In the genomic region with DNA sequence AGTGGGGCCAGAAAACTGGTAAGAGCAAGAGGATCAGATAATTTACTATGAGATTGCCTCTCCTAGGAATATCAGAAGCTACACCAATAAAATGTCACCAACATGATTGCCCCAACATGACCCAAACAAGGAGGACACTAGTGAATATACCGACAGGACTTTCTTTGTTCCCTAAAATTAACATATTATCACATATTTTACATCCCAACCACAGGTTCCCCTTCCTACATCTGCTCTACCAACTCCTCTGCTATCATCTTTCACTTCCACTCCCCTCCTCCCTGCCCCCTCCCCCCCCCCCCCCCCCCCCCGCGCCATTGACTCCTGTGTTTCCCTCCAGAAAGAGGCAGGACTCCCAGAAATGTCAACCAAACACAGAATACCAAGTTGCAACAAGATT, we compare ENCODE assay signal across 28 mouse cellular contexts.
A peak's percentile ranks its signal among the peaks of the same experiment; 100 is the strongest.
DNase-seq lines count a peak whose midpoint lies in the region; ATAC-seq and TF ChIP-seq lines count a peak whose summit lies in the region.
"Had no signal": no experiment of that assay in that cellular context is flagged by ENCODE, and none has a peak within 500 bp of the region (broad histone marks: within the 10 kb centered on the region; RNA-seq: fewer than 3 reads in every experiment).

No protein-coding gene starts in this region.

- peaks cover 7 to 9% of the 10 kb centered on the region in 2 experiments for H3K4me1 ChIP-seq in MEL (ENCODE audit: control insufficient read depth in 1 of 2, insufficient read depth in 2 of 2, low read length in 2 of 2)
- no peaks in the 10 kb centered on the region for H3K4me1 ChIP-seq in midbrain, embryonic 11.5 days (ENCODE audit: control insufficient read depth, insufficient read depth, low read length)
- H3K4me1 ChIP-seq: embryonic facial prominence, embryonic 13.5 days; embryonic facial prominence, embryonic 15.5 days; forebrain, embryonic 10.5 days; forebrain, embryonic 12.5 days had no signal

- H3K27me3 ChIP-seq in MEL (ENCODE audit: control insufficient read depth in 1 of 2, insufficient read depth in 2 of 2, low read length in 2 of 2): no peaks in the 10 kb centered on the region
- no peaks in the 10 kb centered on the region for H3K27me3 ChIP-seq in midbrain, embryonic 11.5 days (ENCODE audit: control insufficient read depth, insufficient read depth, low read length)
- H3K27me3 ChIP-seq: CH12.LX; embryonic facial prominence, embryonic 13.5 days; embryonic facial prominence, embryonic 15.5 days; forebrain, embryonic 12.5 days; Patski had no signal

- no peak for TF ChIP-seq POLR2A in MEL (IDR thresholded peaks at IDR 0.05; ENCODE audit: control insufficient read depth in 1 of 2, insufficient read depth in 1 of 2, low read depth in 1 of 2, low read length in 2 of 2, poor library complexity in 1 of 2)

- no peak overlapping the region for H3K4me3 ChIP-seq in MEL (ENCODE audit: control insufficient read depth in 1 of 2, insufficient read depth in 1 of 2, low read depth in 2 of 2, low read length in 2 of 2)
- H3K4me3 ChIP-seq in midbrain, embryonic 11.5 days (ENCODE audit: low read depth, low read length): no peak overlapping the region
- H3K4me3 ChIP-seq: embryonic facial prominence, embryonic 13.5 days; embryonic facial prominence, embryonic 15.5 days; erythroblast, embryonic 14.5 days; forebrain, embryonic 10.5 days; forebrain, embryonic 12.5 days had no signal

- peak; percentile 89 for ATAC-seq in common myeloid progenitor, adult 5-6 weeks (replicated peaks; ENCODE audit: low read depth, poor library complexity, severe bottlenecking)
- peak; percentile 74 for ATAC-seq in megakaryocyte, adult 5-6 weeks (ENCODE audit: poor library complexity, severe bottlenecking)
- no peak for ATAC-seq in midbrain, embryonic 11.5 days (ENCODE audit: low FRiP score)
- no peak for ATAC-seq in monocyte, adult 5-6 weeks (replicated peaks; ENCODE audit: insufficient number of reproducible peaks, low FRiP score, low TSS enrichment, poor library complexity, severe bottlenecking)
- ATAC-seq: activated CD4-positive, CD25-positive, alpha-beta regulatory T cell, adult 4 months; CD4-positive, CD25-positive, alpha-beta regulatory T cell, adult 4 months; forebrain, embryonic 14.5 days; forebrain, embryonic 16.5 days; Patski had no signal

- TF ChIP-seq EP300 in MEL (IDR thresholded peaks at IDR 0.05; ENCODE audit: low read depth in 1 of 2, low read length in 2 of 2): peak; percentile 58 to 62

- TF ChIP-seq RAD21 in MEL (IDR thresholded peaks at IDR 0.05; ENCODE audit: low read depth, low read length): no peak

- TF ChIP-seq CTCF in MEL (IDR thresholded peaks at IDR 0.05 in 2 of 3, conservative IDR thresholded peaks at IDR 0.05 in 1 of 3; ENCODE audit: control insufficient read depth in 1 of 3, insufficient read depth in 1 of 3, low read depth in 2 of 3, low read length in 3 of 3, poor library complexity in 1 of 3, severe bottlenecking in 1 of 3): no peak

- WGBS in midbrain, embryonic 11.5 days: 71% methylated on average over 1 of the region's 3 CpGs

- H3K4me2 ChIP-seq in midbrain, embryonic 11.5 days: no peak overlapping the region
- H3K4me2 ChIP-seq: embryonic facial prominence, embryonic 13.5 days; embryonic facial prominence, embryonic 15.5 days; forebrain, embryonic 12.5 days had no signal

- peak; percentile 69 for DNase-seq in MEL (ENCODE audit: low read depth, low spot score)
- no peak for DNase-seq in midbrain, embryonic 11.5 days (ENCODE audit: low spot score, missing footprints)
- no peak for DNase-seq in heart, adult 11 months
- DNase-seq: adrenal gland, adult 8-10 months; adrenal gland, postnatal 14 days; adrenal gland, postnatal 36 days; B cell, adult 2 months; cerebellum, adult 11-12 months; cerebellum, adult 2 months; cerebellum, adult 9-10 months; cerebellum, postnatal 10 days; cerebellum, postnatal 25 days; embryo, embryonic 11 days had no signal

- H3K9me3 ChIP-seq in MEL (replicated peaks; ENCODE audit: insufficient read depth, low read length): no peaks in the 10 kb centered on the region
- no peaks in the 10 kb centered on the region for H3K9me3 ChIP-seq in midbrain, embryonic 11.5 days (ENCODE audit: control insufficient read depth, low read length)
- H3K9me3 ChIP-seq: embryonic facial prominence, embryonic 13.5 days; embryonic facial prominence, embryonic 15.5 days; forebrain, embryonic 10.5 days; forebrain, embryonic 12.5 days; G1E had no signal

- H3K36me3 ChIP-seq in MEL (ENCODE audit: control insufficient read depth in 1 of 2, insufficient read depth in 2 of 2, low read length in 2 of 2): peaks cover 0 to 14% of the 10 kb centered on the region in 2 experiments; a peak in 2 of 4 replicates
- H3K36me3 ChIP-seq in midbrain, embryonic 11.5 days (ENCODE audit: control insufficient read depth, insufficient read depth, low read length): no peaks in the 10 kb centered on the region
- H3K36me3 ChIP-seq: embryonic facial prominence, embryonic 13.5 days; embryonic facial prominence, embryonic 15.5 days; forebrain, embryonic 10.5 days; forebrain, embryonic 12.5 days; G1E had no signal

- no peaks in the 10 kb centered on the region for H3K79me2 ChIP-seq in MEL (ENCODE audit: control insufficient read depth, insufficient read depth, low read length, poor library complexity)

- H3K9ac ChIP-seq in MEL (ENCODE audit: control insufficient read depth, low read depth, low read length, poor library complexity, severe bottlenecking): no peak overlapping the region
- no peak overlapping the region for H3K9ac ChIP-seq in midbrain, embryonic 11.5 days (ENCODE audit: low read length)
- H3K9ac ChIP-seq: embryonic facial prominence, embryonic 13.5 days; embryonic facial prominence, embryonic 15.5 days; forebrain, embryonic 12.5 days had no signal

- peak overlapping the region; percentile 53 for H3K27ac ChIP-seq in MEL (ENCODE audit: control insufficient read depth, low read depth, low read length)
- H3K27ac ChIP-seq in midbrain, embryonic 11.5 days (ENCODE audit: low read depth, low read length): no peak overlapping the region
- H3K27ac ChIP-seq: embryonic facial prominence, embryonic 13.5 days; embryonic facial prominence, embryonic 15.5 days; forebrain, embryonic 10.5 days; forebrain, embryonic 12.5 days had no signal

TF ChIP-seq in MEL, 35 proteins besides CTCF, POLR2A, EP300 and RAD21:
- TF ChIP-seq MEF2A (IDR thresholded peaks at IDR 0.05; ENCODE audit: extremely low read depth, insufficient replicate concordance, low read depth, low read length, poor library complexity, severe bottlenecking): no peak
- TF ChIP-seq RCOR1 (IDR thresholded peaks at IDR 0.05; ENCODE audit: low read depth, low read length): 0 out of 2 replicates have a peak, but pooled peaks have one; percentile 13
- 0 out of 2 replicates have a peak, but pooled peaks have one; percentile 40 for TF ChIP-seq TCF12 (IDR thresholded peaks at IDR 0.05; ENCODE audit: low read depth, low read length)
- TF ChIP-seq POLR2AphosphoS2 (IDR thresholded peaks at IDR 0.05; ENCODE audit: low read length): no peak
- 0 out of 2 replicates have a peak, but pooled peaks have one; percentile 27 for TF ChIP-seq MAZ (IDR thresholded peaks at IDR 0.05; ENCODE audit: low read depth, low read length)
- peak; percentile 38; the same call in 1 of the 2 replicates for TF ChIP-seq GATA1 (IDR thresholded peaks at IDR 0.05; ENCODE audit: low read depth, low read length)
- TF ChIP-seq ZNF384 (IDR thresholded peaks at IDR 0.05; ENCODE audit: low read depth, low read length): no peak
- peak; percentile 67 for TF ChIP-seq ETS1 (IDR thresholded peaks at IDR 0.05; ENCODE audit: low read depth, low read length)
TF ChIP-seq in MEL: peak in this region for 5.

Comparison
In these comparisons a context has a peak if more than half of its experiments do, and no peak if none do; other contexts are left out.
1. ATAC-seq: peak in common myeloid progenitor, adult 5-6 weeks (single experiment) and megakaryocyte, adult 5-6 weeks (single experiment); none in midbrain, embryonic 11.5 days (single experiment) and monocyte, adult 5-6 weeks (single experiment).